Mouse (Mus musculus) layer of hippocampus, adult 9-10 months (tissue): ENCODE results near the gene Dnase2b.

ENCODE experiments used
- DNase-seq: peaks from one replicate; pipeline ENCODE4 v3.0.0; 2022; ENCODE audit warnings: low spot score

Gene Dnase2b

DNA sequence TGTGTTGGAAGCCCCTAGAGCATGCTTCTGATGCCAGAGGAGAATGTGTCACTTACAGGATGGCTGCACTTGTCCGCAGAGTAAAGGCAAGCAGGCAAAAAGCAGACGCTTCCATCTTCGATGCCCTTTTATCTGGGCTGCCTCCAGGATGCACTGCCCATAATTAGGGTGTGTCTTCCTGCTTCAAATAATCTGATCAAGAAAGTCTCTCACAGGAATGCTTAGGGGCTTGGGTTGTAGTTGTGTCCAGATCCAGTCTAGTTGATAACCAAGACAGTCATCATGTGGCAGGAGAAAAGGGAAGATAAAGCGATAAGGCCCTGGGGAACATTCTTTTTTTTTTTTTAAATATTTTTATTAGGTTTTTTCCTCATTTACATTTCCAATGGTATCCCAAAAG lies at the start of gene Dnase2b:
Gene Dnase2b, minus strand, starts transcription at position 101 of the 400 bp plus-strand sequence.
- DNase-seq = no peak

DNA sequence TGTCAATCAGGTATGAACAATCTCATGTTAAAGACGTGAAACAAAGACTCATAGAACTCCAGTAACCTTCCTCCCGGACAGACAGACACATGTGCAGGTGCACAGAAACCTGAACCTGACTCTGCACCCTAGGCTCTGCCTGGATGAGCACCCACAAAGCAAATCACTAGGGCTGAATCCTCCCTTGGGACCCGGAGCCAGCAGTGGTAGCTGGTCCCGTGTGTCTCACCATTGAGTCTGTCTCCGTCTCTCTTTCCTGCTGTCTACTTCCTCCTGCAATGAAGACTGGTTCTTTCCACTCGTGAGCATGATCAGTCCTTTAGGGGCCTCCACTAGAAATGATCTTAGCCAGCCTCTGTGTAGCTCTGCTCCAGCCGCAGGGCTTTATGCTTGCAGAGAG lies 46.5 kb upstream of the Dnase2b start:
- no peak for DNase-seq

DNA sequence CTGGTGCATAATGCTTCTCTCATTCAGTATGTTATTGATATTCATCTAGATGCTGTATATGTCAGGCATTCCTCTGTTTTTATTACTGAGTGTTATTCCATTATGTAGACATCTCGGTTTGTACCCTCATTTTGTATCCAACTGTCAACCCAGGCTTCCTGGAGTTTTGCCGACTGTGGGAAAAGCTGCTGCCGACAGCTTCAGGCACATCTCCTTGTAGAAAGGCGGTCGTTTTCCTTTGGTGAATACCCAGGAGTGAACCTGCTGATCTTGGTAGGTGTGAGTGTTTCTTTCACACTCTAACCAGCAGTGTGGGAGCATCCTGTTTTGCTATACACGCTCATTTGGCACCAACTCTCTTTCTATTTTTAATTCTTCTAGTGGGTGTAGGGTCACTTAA lies 45.6 kb upstream of the Dnase2b start:
- DNase-seq = no peak

DNA sequence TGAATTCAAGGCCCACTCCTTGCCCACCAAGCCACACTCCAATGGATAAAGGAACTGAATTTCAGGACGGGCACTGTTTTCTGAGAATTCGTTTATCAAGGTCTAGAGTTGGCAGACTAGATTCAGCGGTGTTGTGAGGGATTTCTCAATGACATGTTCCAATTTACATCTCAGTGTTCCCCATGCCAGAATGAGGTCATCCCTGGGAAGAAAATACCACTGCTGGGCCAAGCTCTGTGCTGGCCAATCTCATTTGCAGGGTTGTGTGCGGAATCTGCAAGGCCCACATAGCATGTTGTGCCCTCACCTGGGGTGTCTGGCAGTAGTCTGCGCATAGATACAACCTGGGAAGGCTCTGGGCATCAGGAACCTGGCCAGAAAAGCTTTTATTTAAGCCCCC lies 43.9 kb upstream of the Dnase2b start:
- no peak for DNase-seq

DNA sequence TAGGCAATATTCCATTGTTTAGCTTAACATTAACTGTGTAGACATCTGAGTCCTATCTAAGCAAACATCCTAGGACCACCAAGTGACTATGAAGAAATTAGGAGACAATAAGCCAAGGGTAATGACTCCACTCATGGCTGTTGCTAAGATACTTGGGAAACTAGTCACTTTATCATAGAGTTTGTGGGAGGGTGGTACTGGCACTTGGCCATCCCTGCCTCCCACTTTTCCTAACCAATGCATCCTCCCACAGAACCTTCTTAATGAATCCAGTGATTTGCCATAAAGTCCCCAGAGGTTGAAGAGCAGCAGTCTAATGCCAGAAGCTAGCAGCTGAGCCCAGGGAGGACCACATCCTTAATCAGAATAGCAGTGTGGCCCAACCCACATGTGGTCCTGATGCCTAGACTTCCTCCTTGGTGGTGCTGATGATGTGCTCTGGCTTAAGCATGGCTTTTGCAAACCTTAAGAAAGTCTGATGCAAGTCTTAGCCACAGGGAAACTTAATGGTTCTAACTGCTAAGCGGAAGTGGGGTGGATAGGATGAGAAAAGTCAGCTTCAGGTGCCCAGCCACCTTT lies 42.8 kb upstream of the Dnase2b start:
- DNase-seq = no peak

DNA sequence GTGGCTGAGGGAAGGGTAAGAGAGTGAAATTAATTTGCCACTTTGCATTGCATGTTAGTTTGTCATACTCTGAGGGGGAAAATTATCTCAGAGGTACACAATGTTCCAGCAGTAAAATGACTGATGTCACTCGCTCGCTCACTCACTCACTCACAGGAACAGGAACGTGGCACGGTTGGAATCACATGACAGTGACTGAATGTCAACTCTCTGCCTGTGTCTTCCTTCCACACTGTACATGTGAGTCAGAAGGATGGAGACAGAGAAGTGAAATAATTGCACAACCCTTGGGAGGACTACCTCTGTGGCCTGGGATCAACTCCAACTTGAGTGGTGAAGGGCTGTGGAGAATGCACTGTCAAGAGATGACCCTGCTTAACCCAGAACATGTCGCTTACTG lies 42.0 kb upstream of the Dnase2b start:
- DNase-seq = peak; percentile 21

DNA sequence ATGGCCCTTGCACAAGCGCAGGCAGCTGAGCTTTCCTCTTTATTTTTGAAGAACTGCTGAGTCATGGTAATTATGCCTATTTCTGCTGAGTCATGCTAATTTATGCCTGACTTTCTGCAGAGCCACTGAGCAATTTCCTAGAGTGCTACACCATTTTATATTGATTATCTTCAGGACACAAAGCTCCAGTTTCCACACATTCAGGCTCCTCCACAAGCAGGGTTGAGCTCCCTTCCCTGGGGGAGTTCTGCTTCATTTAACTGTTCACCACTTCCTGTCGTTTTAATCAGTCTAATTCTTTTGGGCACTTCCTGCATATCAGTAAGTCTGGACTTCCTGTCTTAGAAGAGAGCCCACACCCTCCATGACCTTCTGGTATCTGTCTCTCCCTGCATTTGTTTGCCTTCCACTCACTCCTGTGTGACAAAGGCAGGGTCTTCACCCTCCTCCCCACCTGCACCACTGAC lies 39.7 kb upstream of the Dnase2b start:
- no peak for DNase-seq

DNA sequence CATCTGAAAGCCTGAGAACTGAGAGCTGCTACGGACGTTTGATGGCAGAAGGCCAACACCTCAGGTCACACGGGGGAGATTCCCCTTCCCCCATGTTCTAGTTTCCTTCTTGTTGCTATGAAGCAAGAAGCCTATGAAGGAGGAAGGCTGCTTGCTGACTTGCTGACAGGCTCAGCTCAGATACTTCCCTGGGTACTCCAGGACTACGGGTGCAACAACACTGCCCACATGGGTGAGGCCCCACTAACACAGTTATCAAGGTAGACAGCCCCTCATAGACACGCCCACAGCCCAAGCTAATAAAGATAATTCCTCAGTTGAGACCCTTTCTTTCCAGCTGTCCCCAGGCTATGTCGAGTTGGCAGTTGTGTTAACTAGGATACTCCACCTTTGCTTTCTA lies 38.3 kb upstream of the Dnase2b start:
- no peak for DNase-seq

DNA sequence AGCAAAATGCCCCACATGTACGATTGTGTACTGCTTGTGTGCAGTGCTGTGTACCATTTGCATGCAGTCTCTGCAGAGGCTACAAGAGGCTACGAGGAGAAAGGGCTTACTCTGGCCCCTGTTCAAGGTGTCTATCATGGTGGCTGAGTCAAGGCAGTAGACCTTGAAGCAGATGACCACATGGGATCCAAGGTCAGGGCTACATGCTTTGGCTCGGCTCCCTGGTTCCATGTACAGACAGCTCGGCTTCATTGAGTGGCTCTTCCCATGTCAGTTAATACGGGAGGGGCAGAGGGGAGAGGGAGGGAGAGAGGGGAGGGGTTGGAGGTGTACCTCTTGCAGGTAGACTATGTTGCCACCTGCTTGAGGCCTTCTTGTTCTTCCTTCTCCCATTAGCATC lies 37.0 kb upstream of the Dnase2b start:
- no peak for DNase-seq

DNA sequence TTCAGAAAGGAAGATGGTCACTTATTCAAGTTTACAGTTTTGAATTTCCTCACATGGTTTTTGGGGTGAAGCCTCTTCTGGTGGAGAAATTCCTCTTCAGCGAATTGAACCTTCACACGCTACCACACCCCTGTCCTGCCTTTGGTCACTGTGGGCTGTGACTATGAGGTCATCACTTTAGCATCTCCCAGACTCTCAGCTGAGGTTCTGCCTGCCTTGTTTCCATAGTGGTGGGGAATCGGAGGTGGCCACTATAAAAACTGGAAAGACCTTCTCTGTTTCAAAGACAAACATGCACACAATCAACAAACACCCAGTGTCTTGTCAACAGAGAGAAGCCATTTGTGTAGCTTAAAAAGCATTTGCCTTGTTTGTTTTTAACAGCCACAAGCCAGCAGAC lies 35.8 kb upstream of the Dnase2b start, which contains the start of gene 4930503B20Rik:
Gene 4930503B20Rik, minus strand, starts transcription at position 101 of the 400 bp plus-strand sequence.
- no peak for DNase-seq

DNA sequence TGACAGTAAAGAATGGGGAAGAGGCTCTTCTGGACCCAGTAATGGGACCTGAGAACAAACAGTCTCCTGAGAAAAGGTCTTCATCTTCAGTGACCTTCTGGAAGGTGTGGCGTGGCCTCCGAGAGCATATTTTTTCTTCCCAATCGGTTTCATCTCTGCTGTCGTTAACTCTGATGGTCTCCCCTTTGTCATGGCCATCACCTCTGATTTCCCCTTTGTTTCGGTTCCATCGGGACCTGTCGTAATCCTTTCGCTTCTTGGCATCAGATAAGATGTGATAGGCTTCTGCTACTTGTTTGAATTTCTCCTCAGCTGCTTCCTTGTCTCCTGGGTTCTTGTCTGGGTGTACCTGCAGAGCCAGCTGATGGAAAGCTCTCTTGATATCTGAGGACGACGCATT lies 35.3 kb upstream of the Dnase2b start:
- no peak for DNase-seq

DNA sequence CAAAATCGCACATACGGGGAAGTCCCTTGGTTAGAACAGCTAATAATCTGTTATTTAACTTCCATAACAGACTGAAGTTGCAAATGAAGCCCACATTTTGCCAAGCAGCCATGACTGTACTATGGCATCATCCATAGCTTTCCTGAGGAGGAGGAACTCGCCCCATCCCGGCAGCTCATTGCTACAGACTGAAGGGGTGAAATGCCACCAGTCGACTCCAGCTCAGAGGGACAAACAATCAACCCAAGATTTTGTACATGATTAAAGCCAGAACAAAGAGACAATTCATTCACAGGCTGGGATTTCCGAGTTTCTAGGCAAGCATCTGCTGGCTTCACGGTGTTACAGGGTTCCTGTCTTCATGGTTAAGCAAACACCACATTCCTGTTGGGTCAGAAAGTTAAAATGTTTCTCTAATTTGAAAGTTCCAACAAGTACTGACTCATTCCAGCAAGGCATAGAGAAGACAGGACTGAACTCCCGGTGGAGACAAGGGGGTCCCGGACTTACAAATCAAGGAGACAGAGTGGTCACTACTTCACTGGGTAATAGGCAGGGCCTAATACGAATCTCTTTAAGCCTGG lies 34.0 kb upstream of the Dnase2b start:
- no peak for DNase-seq

DNA sequence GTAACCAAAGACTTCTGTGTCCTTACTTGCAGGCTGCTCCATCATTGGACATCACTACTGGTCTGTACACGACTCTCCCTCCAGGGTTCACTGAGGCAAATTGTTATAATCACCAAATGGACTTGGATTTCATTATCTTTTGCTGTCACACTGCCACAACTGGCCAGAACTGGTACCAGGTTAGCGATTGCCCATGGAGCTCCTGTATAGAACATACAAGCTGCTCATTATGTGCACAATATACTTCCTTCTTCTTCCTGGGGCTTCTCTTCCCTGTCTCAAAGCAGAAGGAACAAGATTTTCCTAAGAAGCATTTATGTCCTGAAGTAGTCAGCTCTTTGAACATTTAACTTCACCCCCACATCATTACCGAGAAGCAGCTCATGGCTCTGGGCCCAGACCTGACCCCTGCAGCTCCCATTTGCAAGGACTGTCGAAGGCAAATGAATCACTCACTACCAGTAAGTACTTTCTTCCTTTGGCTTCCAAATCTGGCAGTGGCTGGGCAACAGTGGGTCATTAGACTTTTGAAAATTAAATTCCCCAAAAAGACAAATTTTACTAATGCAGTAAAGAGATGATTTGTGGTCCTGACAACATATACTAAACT lies 26.5 kb upstream of the Dnase2b start:
- no peak for DNase-seq

DNA sequence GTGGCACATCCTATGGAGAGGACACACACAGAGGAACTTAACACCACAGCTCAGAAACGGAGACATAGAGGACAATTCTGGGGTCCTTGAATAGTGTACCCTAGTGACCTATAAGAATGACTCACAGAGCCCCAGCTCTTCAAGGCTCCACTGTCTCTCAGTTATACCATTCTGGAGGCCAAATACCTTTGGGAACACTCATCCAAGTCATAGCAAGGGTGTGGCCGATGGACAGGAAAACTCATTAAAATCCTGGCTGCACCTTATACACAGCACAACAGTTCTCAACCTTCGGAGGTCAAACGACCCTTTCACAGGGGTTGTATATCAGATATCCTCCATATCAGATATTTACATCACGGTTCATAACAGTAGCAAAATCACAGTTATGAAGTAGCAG lies 17.1 kb upstream of the Dnase2b start:
- no peak for DNase-seq

DNA sequence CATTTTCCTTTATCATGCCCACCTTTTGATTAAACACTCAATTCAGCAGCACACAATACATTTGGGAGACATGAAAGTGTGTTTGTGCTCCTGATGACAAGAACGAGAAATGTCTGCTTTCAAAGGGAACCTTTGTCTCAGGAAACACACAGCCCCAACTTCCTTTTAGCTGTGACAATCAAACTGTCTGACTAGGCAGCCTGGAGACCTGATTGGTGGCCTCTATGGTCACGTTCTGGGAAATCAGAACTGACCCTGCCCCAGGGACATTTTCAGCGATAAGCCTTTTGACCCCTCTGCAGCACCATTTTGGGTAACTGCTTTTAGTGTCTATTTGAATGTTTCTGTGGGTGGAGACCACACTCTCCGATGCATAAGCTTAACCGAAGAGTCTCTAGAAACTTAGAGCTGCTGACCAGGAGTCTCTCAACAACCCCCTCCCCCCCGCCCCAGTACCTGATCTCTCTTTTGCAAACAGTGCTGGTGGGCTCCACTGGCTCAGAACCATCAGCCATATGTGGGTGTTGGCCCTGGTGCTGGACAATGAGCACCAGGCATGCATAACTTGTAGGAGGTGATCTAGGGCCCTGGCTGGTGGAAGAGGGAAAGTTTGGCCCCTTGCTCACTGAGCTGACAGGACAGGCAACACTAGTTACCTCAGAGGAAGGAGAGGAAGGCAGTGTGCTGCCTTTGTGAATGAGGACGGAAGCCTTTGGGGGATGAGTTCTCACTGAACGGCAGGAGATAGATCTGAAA lies 13.0 kb upstream of the Dnase2b start:
- DNase-seq = no peak

DNA sequence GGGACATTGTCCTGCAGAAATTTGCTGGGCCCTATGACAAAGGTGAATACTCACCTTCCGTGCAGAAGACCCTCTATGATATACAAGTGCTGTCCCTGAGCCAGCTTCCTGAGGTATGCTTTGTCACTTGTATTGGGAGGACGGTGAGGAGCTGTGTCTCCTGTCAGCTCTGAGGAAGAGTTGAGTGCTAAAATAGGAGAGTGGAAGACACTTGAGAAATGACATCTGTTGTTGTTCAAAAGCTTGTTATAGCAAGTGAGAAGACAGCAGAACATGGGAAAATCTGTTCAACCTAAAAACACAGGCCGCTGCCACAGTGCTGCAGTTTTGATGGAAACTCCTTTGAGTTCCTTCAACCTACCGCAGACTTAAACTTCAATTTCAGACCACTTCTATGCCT lies 10.4 kb upstream of the Dnase2b start:
- DNase-seq = no peak

DNA sequence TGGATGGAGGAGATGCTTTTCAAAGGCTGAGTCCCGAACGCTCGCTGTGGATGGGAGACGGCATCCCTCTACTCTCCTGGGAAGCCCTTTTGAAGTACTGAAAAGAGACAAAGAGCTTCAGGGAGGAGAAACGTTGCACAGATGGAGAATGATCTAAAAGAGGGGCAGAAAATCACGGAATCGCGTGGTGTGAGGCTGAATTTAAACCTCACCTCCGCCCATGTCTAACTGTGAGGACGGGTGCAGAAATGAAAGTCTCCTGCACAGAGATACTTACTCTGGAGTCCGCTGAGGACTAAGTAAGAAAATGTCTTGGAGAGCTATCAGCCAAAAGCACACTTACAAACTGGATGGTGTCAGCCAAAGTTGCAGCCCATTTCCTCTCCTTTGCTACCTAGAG lies 6.6 kb upstream of the Dnase2b start:
- DNase-seq = no peak

DNA sequence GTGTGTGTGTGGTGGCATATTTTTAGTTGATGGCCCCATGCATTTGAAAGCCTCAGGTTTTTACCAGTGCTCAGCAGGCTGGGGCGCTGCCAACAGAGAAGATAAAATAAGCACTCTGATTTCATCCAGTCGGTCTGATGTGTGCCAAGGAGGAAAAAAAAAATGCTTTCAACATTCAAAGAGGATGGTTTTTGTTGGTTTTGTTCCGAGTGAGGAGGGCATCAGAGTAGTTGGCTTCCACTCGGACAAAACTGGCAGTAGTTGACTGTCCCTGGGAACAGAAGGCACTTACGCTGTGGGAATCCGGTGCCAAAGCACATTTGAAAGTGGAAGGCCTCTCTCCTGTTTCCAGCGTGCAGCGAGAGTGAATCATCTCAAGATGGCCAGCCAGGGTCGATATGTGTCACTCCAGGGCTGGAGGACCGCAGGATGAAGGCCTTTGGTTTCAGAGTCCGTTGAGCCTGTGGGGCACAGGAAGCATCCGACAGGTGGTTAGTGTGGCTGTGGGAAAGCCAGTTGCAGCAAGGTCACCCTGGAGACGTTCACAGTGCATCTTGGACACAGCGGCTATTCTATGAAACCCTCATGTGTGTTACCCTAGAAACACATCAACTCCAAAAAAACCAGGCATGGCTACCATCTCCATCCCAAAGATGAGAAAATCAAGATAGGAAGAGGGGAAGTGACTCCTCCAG lies 5.3 kb upstream of the Dnase2b start:
- peak; percentile 65 for DNase-seq

DNA sequence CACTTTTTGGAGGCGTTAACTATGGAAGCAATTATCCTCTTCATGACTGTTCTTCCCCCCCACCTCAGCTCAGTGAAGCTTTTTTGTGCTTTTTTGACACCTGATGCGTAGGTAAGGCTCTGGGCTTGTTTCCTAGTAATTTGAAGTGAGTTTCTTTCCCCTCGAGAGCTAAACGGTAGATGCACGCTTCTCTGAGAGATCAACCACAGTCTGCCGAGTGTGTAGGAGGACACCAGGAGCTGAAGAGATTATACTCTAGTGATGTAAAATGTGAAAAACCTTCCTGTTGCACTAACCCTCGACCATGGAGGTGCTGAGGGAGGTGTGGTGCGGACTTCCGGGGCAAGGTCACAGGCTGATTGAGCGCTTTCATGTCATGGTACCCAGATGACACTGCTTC lies 4.7 kb upstream of the Dnase2b start:
- DNase-seq = no peak

DNA sequence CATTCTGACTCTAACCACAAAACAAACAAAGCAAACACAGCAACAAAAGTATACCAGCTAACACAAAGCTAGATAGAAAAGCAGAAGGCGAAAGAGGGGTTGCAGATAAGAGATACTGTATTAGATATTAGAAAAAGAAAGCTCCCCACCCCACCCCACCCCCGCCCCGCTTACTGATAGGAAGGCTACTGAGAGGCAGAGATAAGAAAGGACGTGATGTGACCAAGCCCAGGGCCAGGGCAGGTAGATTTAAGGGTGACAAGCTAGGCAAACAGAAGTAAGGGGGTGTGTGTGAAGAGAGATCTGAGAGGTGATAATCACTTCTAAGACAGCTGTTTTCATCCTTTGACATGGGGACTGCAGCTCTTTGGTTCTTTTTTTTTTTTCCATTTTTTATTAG lies 3.0 kb upstream of the Dnase2b start:
- DNase-seq = no peak

DNA sequence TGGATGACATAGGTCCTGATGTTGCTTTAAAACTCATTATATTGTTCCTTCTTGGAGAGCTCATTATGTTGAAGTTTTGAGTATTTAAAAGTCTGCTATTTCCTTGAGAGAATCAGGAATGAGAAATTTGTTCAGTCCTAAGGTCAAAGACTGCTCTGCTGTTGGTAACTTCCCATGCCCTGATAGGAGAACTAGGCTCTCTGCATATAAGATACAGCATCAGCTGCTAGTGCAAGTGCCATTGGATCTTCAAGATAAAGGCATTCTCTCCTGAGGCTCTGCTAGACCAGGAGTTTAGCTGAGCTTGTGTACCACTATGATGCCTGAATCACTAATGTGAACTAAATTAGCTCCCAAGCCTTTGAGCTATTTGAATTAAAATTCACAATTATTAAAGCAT lies 2.5 kb upstream of the Dnase2b start:
- DNase-seq = no peak

DNA sequence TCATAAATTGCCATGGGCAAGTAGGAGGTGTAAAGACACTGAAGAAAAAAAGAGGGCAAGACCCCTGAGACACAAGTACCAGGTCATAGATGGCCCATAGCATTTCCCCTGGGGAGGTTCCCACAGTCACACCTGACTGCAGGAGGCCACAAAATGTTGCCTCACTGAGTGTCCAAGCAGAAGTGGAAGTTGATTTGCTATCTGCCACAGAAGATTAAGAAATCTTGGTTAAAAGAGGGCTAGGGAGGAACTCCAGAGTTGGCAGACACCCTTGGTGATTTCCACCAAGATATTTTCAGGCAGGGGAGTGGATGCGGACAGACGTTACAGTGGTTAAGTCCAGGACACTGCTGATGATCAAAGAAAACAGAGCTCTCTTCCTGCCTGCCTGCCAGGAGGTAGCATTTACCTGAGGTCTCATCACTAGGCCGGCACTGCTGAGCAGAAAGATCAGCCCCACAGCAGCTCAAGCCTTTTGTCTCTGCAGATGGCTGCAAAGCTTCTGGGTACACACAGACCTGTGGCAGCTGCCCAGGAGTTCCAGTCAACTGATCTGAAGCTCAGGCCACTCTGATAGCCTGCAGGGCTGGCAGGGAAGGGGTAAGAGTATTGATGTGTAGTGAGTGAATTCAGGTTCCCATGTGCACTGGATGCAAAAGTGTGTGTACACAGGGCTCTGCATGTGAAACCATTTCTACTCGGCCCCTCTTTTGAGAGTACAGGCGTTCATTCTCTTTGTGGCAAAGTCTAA lies 1.3 kb upstream of the Dnase2b start:
- no peak for DNase-seq
